Mouse (Mus musculus) neural tube, embryonic 11.5 days (tissue): ENCODE measurements around the gene Mfsd1. TPM values are rescaled to one million over a fixed set of nuclear protein-coding genes. Genes with fewer than 3 reads are reported as not detected.

Source experiments
- ATAC-seq: fragments of 200-750 bp; cut with Nextera tagmentation; 2 replicates; pipeline ENCODE4 v1.8.0; 2017; ENCODE audit warnings: moderate number of reproducible peaks, mild to moderate bottlenecking, moderate TSS enrichment, moderate library complexity; ENCODE audit not compliant: insufficient read depth, low FRiP score, low TSS enrichment
- DNase-seq: peaks from one replicate; pipeline ENCODE4 v3.0.0-alpha.2; 2015; ENCODE audit warnings: low spot score
- H3K27ac ChIP-seq: fragments of 300-500 bp; sonication (generic); 2 replicates; pipeline ENCODE4 v1.5.1; 2014; ENCODE audit warnings: low read depth, mild to moderate bottlenecking, low read length
- H3K27me3 ChIP-seq: fragments of 300-500 bp; sonication (generic); 2 replicates; pipeline ENCODE4 v1.6.1; 2014; ENCODE audit warnings: mild to moderate bottlenecking, low read length, mixed read lengths; ENCODE audit not compliant: control insufficient read depth, insufficient read depth
- H3K36me3 ChIP-seq: fragments of 300-500 bp; sonication (generic); 2 replicates; pipeline ENCODE4 v1.6.1; 2014; ENCODE audit warnings: mild to moderate bottlenecking, low read length, moderate library complexity, mixed read lengths; ENCODE audit not compliant: control insufficient read depth, insufficient read depth
- H3K4me1 ChIP-seq: fragments of 300-500 bp; sonication (generic); 2 replicates; pipeline ENCODE4 v1.6.1; 2014; ENCODE audit warnings: low read length, mixed read lengths; ENCODE audit not compliant: control insufficient read depth, insufficient read depth
- H3K4me2 ChIP-seq: fragments of 300-500 bp; sonication (generic); 2 replicates; pipeline ENCODE4 v1.6.1; 2014; ENCODE audit warnings: low read depth, mild to moderate bottlenecking, moderate library complexity
- H3K4me3 ChIP-seq: fragments of 300-500 bp; sonication (generic); 2 replicates; pipeline ENCODE4 v1.5.1; 2014; ENCODE audit warnings: low read depth, low read length
- H3K9ac ChIP-seq: fragments of 300-500 bp; sonication (generic); 2 replicates; pipeline ENCODE4 v1.6.1; 2014; ENCODE audit warnings: mild to moderate bottlenecking, low read length
- H3K9me3 ChIP-seq: fragments of 300-500 bp; sonication (generic); 2 replicates; pipeline ENCODE4 v1.6.1; 2016; ENCODE audit warnings: low read length; ENCODE audit not compliant: control insufficient read depth
- WGBS: fragments of 180-500 bp; shearing (Covaris S2); extraction: QIAGEN DNeasy Blood & Tissue Kit; methylation state at CpG from one replicate; pipeline ENCODE4 v1.1.7; 2014; 5-methylcytosine and 5-hydroxymethylcytosine counted together
- polyA plus RNA-seq: library from polyadenylated mRNA; unstranded; fragments of >200 nt; fragmentation: Nextera tagmentation; extraction: Ambion mirVana; gene quantifications from 2 replicates; pipeline ENCODE4 v1.2.1, GENCODE M21; 2014

Gene Mfsd1
- polyA plus RNA-seq, 1 experiment from 2014 or later: 67.5 TPM

GRCm38 (mm10) chr3:67564731-67565357, 17.7 kb upstream of the Mfsd1 start:
- H3K36me3 ChIP-seq: no peaks in the 10 kb centered on the region

GRCm38 (mm10) chr3:67565540-67566227, 16.9 kb upstream of the Mfsd1 start:
- WGBS: 71% methylated on average over 8 of the region's 8 CpGs

More at GRCm38 (mm10) chr3:67564731-67565357, 17.7 kb upstream of the Mfsd1 start:
- H3K9me3 ChIP-seq: no peaks in the 10 kb centered on the region
- H3K4me3 ChIP-seq: no peak overlapping the region
- H3K9ac ChIP-seq: no peak overlapping the region
- no peak overlapping the region for H3K4me2 ChIP-seq
- H3K27me3 ChIP-seq: no peaks in the 10 kb centered on the region
- no peaks in the 10 kb centered on the region for H3K4me1 ChIP-seq
- no peak for ATAC-seq
- DNase-seq: no peak
- 70% methylated on average over 5 of the region's 5 CpGs for WGBS
- no peak overlapping the region for H3K27ac ChIP-seq

GRCm38 (mm10) chr3:67568015-67568618, 14.4 kb upstream of the Mfsd1 start:
- ATAC-seq (peak; percentile 69; the same call in 1 of the 2 replicates), DNase-seq (peak; percentile 76)
- no peaks in the 10 kb centered on the region for H3K36me3 ChIP-seq
- H3K4me1 ChIP-seq: no peaks in the 10 kb centered on the region
- H3K9ac ChIP-seq: no peak overlapping the region
- H3K27ac ChIP-seq: no peak overlapping the region
- WGBS: 32% methylated on average over 17 of the region's 17 CpGs
- no peaks in the 10 kb centered on the region for H3K27me3 ChIP-seq
- no peak overlapping the region for H3K4me3 ChIP-seq
- no peak overlapping the region for H3K4me2 ChIP-seq
- no peaks in the 10 kb centered on the region for H3K9me3 ChIP-seq

More at GRCm38 (mm10) chr3:67565540-67566227, 16.9 kb upstream of the Mfsd1 start:
- Histone ChIP-seq H3K4me2 (no peak overlapping the region), H3K4me1 (no peaks in the 10 kb centered on the region), H3K27ac (no peak overlapping the region), H3K9ac (no peak overlapping the region), H3K4me3 (no peak overlapping the region), H3K9me3 (no peaks in the 10 kb centered on the region), H3K36me3 (no peaks in the 10 kb centered on the region), H3K27me3 (no peaks in the 10 kb centered on the region)
- ATAC-seq (no peak), DNase-seq (no peak)

GRCm38 (mm10) chr3:67572918-67573317, 9.6 kb upstream of the Mfsd1 start:
- Histone ChIP-seq H3K36me3 (no peaks in the 10 kb centered on the region), H3K27me3 (no peaks in the 10 kb centered on the region), H3K4me1 (no peaks in the 10 kb centered on the region), H3K4me3 (no peak overlapping the region), H3K4me2 (no peak overlapping the region), H3K9me3 (no peaks in the 10 kb centered on the region), H3K27ac (no peak overlapping the region), H3K9ac (no peak overlapping the region)
- DNase-seq (peak; percentile 50), ATAC-seq (peak; percentile 38; the same call in 1 of the 2 replicates)
- WGBS: 74% methylated on average over 4 of the region's 4 CpGs

DNA sequence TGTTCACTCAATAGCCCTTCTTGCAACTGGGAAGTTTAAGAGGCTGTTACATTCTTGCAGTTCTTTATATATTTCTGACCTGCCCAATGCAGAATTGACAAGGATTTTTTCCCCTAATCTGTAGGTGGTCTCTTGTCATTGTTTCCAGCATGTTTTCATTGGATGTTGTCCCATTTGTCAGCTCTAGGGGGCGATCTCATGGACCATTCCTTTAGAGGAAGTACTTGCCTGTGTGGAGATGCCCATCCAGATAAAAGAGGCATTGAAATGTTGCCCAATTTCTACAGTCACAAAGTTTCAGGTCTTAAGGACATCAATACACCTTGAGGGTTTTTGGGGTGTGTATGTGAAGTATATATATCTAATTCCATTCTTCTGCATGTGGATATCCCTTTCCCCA, 9.0 kb upstream of the Mfsd1 start:
- no peaks in the 10 kb centered on the region for H3K36me3 ChIP-seq
- no peak for DNase-seq
- no peaks in the 10 kb centered on the region for H3K27me3 ChIP-seq
- H3K9ac ChIP-seq: no peak overlapping the region
- H3K4me1 ChIP-seq: no peaks in the 10 kb centered on the region
- WGBS: 3% methylated on average over 1 of the region's 1 CpGs
- no peaks in the 10 kb centered on the region for H3K9me3 ChIP-seq
- H3K4me3 ChIP-seq: no peak overlapping the region
- no peak overlapping the region for H3K4me2 ChIP-seq
- no peak overlapping the region for H3K27ac ChIP-seq
- ATAC-seq: no peak

GRCm38 (mm10) chr3:67576248-67576647, 6.3 kb upstream of the Mfsd1 start:
- Histone ChIP-seq H3K4me2 (no peak overlapping the region), H3K9me3 (no peaks in the 10 kb centered on the region), H3K4me3 (no peak overlapping the region), H3K36me3 (no peaks in the 10 kb centered on the region), H3K27me3 (no peaks in the 10 kb centered on the region), H3K9ac (no peak overlapping the region), H3K4me1 (no peaks in the 10 kb centered on the region), H3K27ac (no peak overlapping the region)
- 83% methylated on average over 2 of the region's 2 CpGs for WGBS
- DNase-seq: no peak
- no peak for ATAC-seq

- 91% methylated on average over 6 of the region's 6 CpGs for WGBS
- no peak for ATAC-seq
Observed at GRCm38 (mm10) chr3:67576724-67577123, 5.8 kb upstream of the Mfsd1 start.

DNA sequence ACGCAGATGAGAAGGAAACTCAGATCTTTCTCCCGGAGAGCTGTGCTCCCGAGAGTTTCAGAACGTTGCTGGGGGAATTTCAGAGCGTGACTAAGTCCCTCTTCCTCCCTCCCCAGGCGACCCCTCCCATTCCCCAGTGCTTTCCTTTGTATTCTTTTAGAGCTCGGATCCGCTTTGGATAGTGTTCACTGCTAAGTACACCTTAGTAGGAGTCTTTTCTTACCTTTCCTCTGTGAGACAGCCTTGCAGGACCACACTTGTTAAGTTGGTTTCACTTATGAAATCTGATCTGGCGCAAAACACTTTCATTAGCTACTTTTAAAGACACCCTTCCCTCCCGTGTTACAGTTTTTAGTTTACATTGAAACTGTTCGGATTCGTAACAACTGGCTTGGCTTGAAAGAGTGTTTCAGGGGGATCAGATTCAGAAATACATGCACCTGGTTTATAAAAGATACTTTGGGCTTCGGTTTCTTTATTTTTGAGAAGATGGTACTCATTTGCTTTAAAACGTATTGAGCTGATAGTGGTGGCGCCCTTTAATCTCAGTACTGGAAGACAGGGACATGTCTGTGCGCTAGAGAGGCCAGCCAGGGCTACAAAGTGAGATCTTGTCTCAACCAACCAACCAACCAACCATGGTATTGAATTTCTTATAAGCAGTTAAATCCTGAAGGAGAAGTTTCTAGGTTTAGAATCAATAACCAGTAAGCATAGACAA, 744 bp downstream of the Mfsd1 start:
- ATAC-seq (no peak), DNase-seq (no peak)
- Histone ChIP-seq H3K4me2 (peak overlapping the region; percentile 59), H3K9me3 (no peaks in the 10 kb centered on the region), H3K27ac (no peak overlapping the region), H3K36me3 (no peaks in the 10 kb centered on the region), H3K4me1 (peaks cover 3% of the 10 kb centered on the region; the same call in 1 of the 2 replicates), H3K9ac (peak overlapping the region; percentile 62), H3K27me3 (no peaks in the 10 kb centered on the region), H3K4me3 (peak overlapping the region; percentile 62)
- WGBS: 23% methylated on average over 16 of the region's 16 CpGs

More at GRCm38 (mm10) chr3:67576724-67577123, 5.8 kb upstream of the Mfsd1 start:
- H3K9me3 ChIP-seq: no peaks in the 10 kb centered on the region
- H3K4me3 ChIP-seq: no peak overlapping the region
- H3K4me1 ChIP-seq: no peaks in the 10 kb centered on the region
- H3K9ac ChIP-seq: no peak overlapping the region
- H3K36me3 ChIP-seq: no peaks in the 10 kb centered on the region
- no peak overlapping the region for H3K4me2 ChIP-seq
- H3K27me3 ChIP-seq: no peaks in the 10 kb centered on the region
- DNase-seq: no peak
- H3K27ac ChIP-seq: no peak overlapping the region
